Mouse (Mus musculus): ENCODE results near the gene Slc16a1. TPM values are rescaled to one million over a fixed set of nuclear protein-coding genes. Genes with fewer than 3 reads are reported as not detected.
"Not testable (repeated sequence)": the region's sequence is repeated elsewhere in the genome, so short reads cannot be mapped to it uniquely, and the experiment has no call there.

Gene Slc16a1
- polyA plus RNA-seq, 1 experiment from 2014 or later: 4.0 TPM

DNA sequence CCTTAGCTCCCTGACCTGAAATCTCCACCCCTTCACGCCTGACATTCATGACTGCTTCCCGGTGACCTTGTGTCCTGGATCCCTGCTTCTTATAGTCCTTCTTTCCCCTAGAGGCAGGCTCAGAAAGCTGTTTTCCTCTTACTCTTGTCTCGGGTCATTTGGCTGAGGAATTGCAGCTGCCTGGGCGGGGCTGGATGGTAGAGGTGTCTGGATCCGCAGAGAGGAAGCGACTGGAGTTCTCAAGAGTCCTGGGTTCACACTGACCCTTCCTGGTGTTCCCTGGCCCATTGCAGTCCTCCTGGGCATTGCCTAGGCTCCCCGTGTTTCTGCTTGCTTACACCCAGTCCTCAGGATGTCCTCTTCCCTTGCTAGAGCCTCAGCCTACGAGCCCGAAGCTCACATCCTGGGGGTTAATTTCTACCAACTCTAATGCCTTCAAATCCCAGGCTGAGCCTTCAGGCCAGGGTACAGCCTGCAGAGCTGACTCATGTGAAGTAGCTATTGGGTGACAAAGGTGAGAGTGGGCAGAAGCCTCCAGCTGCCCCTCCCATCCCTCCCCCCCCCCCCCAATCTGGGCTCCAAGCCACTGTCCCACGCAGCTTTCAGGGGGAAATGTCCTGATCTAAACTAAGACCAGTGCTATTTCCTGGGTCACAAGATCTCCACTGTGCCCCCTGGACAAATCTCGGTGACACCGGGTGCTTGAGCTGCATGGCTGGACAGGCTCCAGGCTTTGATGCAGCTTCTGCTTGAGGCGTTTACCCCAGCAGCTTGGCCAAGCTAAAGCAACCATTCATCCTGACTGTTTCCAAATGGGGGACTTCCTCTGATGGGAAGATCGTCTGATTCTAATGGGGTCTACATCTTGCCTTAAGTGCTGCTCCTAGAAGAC, 36.1 kb downstream of the Slc16a1 start:
- no peak overlapping the region for H3K4me3 ChIP-seq (ENCODE audit: inconsistent target)
- WGBS (ENCODE audit: missing documents): 71% methylated on average over 14 of the region's 14 CpGs
- no peak overlapping the region for H3K27ac ChIP-seq
- H3K36me3 ChIP-seq (ENCODE audit: inconsistent target): no peaks in the 10 kb centered on the region
- H3K79me2 ChIP-seq (ENCODE audit: inconsistent target): no peaks in the 10 kb centered on the region

- no peak overlapping the region for H3K27ac ChIP-seq
- 10% methylated on average over 23 of the region's 23 CpGs for WGBS (ENCODE audit: missing documents)
- H3K36me3 ChIP-seq (ENCODE audit: inconsistent target): no peaks in the 10 kb centered on the region
- H3K79me2 ChIP-seq (ENCODE audit: inconsistent target): no peaks in the 10 kb centered on the region
- H3K4me3 ChIP-seq (ENCODE audit: inconsistent target): no peak overlapping the region
Measured at GRCm38 (mm10) chr3:104675258-104675851, 36.9 kb downstream of the Slc16a1 start.

DNA sequence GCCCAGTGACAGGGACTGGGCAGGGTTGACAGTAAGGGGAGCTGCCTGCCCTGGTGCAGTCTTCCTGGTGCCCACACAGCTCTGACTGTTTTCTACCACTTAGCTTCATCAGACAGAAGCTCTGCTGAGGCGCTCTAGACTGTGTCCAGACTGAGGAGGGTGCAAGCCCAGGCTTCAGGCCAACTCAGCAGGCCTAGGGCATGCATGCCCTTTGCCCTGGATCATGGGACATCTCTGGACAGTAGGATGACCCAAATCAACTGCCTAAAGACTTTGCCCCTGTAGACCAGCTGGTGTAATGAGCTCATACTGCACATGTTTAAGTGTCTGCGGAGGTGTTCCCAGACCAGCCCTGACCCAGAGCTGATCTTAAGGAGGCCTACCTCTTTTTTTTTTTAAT, 39.3 kb downstream of the Slc16a1 start:
- no peak overlapping the region for H3K27ac ChIP-seq
- WGBS (ENCODE audit: missing documents): 100% methylated on average over 2 of the region's 2 CpGs
- H3K36me3 ChIP-seq (ENCODE audit: inconsistent target): no peaks in the 10 kb centered on the region
- no peaks in the 10 kb centered on the region for H3K79me2 ChIP-seq (ENCODE audit: inconsistent target)
- no peak overlapping the region for H3K4me3 ChIP-seq (ENCODE audit: inconsistent target)

- WGBS (ENCODE audit: missing documents): 95% methylated on average over 8 of the region's 8 CpGs
- Histone ChIP-seq H3K4me3 (ENCODE audit: inconsistent target) (no peak overlapping the region), H3K79me2 (ENCODE audit: inconsistent target) (no peaks in the 10 kb centered on the region), H3K27ac (no peak overlapping the region), H3K36me3 (ENCODE audit: inconsistent target) (no peaks in the 10 kb centered on the region)
Measured at GRCm38 (mm10) chr3:104678826-104679225, 40.4 kb downstream of the Slc16a1 start.

GRCm38 (mm10) chr3:104682671-104683504, 44.4 kb downstream of the Slc16a1 start:
- Histone ChIP-seq H3K27ac (no peak overlapping the region), H3K36me3 (ENCODE audit: inconsistent target) (no peaks in the 10 kb centered on the region), H3K79me2 (ENCODE audit: inconsistent target) (no peaks in the 10 kb centered on the region), H3K4me3 (ENCODE audit: inconsistent target) (no peak overlapping the region)
- 67% methylated on average over 11 of the region's 11 CpGs for WGBS (ENCODE audit: missing documents)

DNA sequence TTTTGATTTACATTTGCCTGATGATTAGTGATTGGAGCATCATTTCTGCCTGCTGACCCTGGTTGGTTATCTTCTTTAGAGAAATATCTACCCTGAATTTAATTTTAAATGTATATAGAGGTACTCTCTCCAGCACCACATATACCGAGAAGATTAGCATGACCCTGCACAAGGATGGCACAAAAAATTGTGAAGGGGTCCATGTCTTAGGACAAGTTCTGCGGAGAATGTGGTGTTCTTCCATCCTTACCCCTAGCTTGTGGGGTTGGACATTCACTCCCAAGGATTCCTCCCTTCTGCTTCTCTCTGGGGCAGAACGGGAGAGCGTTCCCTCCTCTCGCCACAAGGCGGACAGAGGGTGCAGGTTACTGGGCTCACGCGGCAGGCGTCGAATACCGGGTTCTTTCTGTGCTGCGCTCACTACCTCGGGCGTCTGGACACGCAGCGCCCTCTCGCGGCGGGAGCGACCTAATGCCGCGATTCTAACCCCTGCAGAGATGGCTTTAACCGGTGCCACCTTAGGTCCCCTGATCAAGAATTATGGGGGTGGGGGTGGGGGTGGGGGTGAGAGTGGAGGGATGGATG, 62.4 kb downstream of the Slc16a1 start:
- H3K79me2 ChIP-seq (ENCODE audit: inconsistent target): no peaks in the 10 kb centered on the region
- H3K4me3 ChIP-seq (ENCODE audit: inconsistent target): no peak overlapping the region
- 15% methylated on average over 14 of the region's 23 CpGs for WGBS (ENCODE audit: missing documents)
- H3K36me3 ChIP-seq (ENCODE audit: inconsistent target): no peaks in the 10 kb centered on the region
- H3K27ac ChIP-seq: no peak overlapping the region

DNA sequence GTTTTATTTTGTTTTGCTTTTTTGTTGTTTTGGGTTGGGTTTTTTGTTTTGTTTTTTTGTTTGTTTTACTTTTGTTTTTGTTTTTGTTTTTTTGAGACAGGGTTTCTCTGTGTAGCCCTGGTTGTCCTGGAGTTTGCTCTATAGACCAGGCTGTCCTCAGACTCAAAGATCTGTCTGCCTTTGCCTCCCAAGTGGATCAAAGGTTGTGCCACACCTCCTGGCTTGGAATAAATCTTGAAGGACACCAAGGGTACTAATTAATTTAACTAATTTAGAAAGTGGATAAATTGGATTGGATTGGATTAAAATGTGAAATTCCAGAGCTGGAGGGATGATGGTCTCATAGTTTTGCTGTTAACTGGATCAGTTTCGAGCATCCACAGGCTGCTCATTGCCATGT, 63.3 kb downstream of the Slc16a1 start:
- H3K4me3 ChIP-seq (ENCODE audit: inconsistent target): no peak overlapping the region
- H3K36me3 ChIP-seq (ENCODE audit: inconsistent target): no peaks in the 10 kb centered on the region
- no peaks in the 10 kb centered on the region for H3K79me2 ChIP-seq (ENCODE audit: inconsistent target)
- H3K27ac ChIP-seq: no peak overlapping the region
- WGBS (ENCODE audit: missing documents): 91% methylated on average over 1 of the region's 1 CpGs

DNA sequence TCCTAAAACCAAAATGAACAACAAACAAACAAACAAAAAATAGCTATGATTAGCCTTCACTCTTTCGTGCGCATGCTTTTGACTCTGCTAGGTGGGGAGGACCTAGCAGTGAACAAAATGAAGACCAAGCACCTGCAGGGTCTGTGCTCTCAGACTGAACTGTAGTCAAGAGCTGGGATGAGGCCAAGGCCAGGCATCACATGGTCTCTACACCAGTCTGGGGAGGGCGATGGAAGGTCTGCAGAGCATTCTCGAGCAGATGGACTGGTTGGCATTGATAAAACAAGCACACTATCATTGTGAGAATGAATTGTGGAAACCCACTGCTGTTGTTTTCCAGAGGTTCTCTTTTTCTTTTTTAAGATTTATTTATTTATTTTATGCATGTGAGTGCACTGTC, 65.5 kb downstream of the Slc16a1 start:
- Histone ChIP-seq H3K4me3 (ENCODE audit: inconsistent target) (no peak overlapping the region), H3K79me2 (ENCODE audit: inconsistent target) (no peaks in the 10 kb centered on the region), H3K36me3 (ENCODE audit: inconsistent target) (no peaks in the 10 kb centered on the region), H3K27ac (no peak overlapping the region)
- WGBS (ENCODE audit: missing documents): 97% methylated on average over 4 of the region's 4 CpGs

- Histone ChIP-seq H3K79me2 (ENCODE audit: inconsistent target) (no peaks in the 10 kb centered on the region), H3K36me3 (ENCODE audit: inconsistent target) (no peaks in the 10 kb centered on the region), H3K27ac (no peak overlapping the region), H3K4me3 (ENCODE audit: inconsistent target) (no peak overlapping the region)
- WGBS (ENCODE audit: missing documents): 95% methylated on average over 2 of the region's 2 CpGs
Measured at GRCm38 (mm10) chr3:104706446-104706845, 68.0 kb downstream of the Slc16a1 start.

- H3K27ac ChIP-seq; H3K4me3 ChIP-seq (ENCODE audit: inconsistent target); H3K36me3 ChIP-seq (ENCODE audit: inconsistent target); H3K79me2 ChIP-seq (ENCODE audit: inconsistent target): not testable (repeated sequence)
- WGBS (ENCODE audit: missing documents): 75% methylated on average over 6 of the region's 6 CpGs
Measured at GRCm38 (mm10) chr3:104706951-104707771, 68.7 kb downstream of the Slc16a1 start.

GRCm38 (mm10) chr3:104707772-104708144, 69.3 kb downstream of the Slc16a1 start:
- H3K79me2 ChIP-seq (ENCODE audit: inconsistent target); H3K4me3 ChIP-seq (ENCODE audit: inconsistent target); H3K36me3 ChIP-seq (ENCODE audit: inconsistent target); H3K27ac ChIP-seq: not testable (repeated sequence)
- 17% methylated on average over 1 of the region's 1 CpGs for WGBS (ENCODE audit: missing documents)

All from macrophage (primary cell).